Mouse (Mus musculus) heart, postnatal 14 days (tissue): ENCODE data around the gene Klf6. TPM values are rescaled to one million over a fixed set of nuclear protein-coding genes. Genes with fewer than 3 reads are reported as not detected.

Experiments
- DNase-seq, 2 experiments: peaks; one replicate each; pipeline ENCODE4 v3.0.0; 2021 to 2022
- intact Hi-C: fragments of 180-260 bp; cut with DNase I; formaldehyde crosslinking; loops from one replicate; pipeline ENCODE4 v1.15.1; 2025
- long read RNA-seq, 2 experiments: library from polyadenylated mRNA; stranded (forward); transcript quantifications; one replicate each; pipeline ENCODE4 v2.0.0; 2021
- total RNA-seq, 2 experiments: library from RNA; stranded (reverse); gene quantifications; 2 replicates each; pipeline ENCODE4 v1.2.3; 2021

Gene Klf6
- total RNA-seq = 10 to 100 TPM; 76.8 to 80.6 TPM
- long read RNA-seq, experiment 1, full-length matches to known transcripts = 30 of 56 reads
- long read RNA-seq, experiment 1, partial matches to known transcripts = 24 of 56 reads
- long read RNA-seq, experiment 1, other reads (novel, unspliced or antisense) = 2 of 56 reads
- long read RNA-seq, experiment 2, full-length matches to known transcripts = 15 of 29 reads
- long read RNA-seq, experiment 2, partial matches to known transcripts = 0 of 29 reads
- long read RNA-seq, experiment 2, other reads (novel, unspliced or antisense) = 14 of 29 reads

DNA sequence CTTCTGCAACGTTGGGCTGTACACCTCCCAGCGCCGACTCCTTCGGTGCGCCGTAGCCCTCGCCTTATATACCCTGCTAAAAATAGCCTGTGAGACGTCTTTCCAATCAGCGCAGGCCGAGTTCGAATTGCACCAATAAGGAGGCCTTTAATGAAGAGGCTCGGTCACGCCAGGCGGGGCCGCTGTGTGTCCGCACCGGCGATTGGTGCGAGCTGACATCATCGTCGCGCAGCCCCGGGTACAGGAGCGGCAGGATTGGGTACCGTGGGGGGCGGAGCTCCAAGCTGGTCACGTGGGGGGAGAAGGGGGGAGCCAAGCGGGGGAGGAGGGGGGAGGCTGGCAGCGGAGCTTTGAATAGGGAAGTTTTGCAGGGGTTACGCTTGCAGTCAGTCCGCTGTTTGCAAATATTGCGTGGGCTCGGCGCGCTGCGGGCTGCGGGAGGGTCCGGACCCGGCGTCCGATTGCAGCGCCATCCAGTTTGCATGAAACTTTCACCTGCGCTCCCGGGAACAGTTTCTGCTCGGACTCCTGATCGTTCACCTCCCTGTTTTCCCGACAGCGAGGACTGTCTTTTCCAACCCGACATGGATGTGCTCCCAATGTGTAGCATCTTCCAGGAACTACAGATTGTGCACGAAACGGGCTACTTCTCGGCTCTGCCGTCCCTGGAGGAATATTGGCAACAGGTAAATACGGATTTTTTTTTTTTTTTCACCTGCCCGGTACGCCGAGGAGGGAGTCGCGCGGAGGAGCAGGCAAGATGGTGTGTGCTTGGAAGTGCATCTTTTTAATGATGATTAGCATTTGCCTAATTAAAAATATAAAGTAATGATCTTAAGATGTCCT lies at the start of gene Klf6:
Gene Klf6, plus strand, starts transcription at position 326 of the 846 bp plus-strand sequence.
- intact Hi-C loops = loop anchor here (1.0 to 5.0 kb wide), 9 partner anchors 57 to 1194 kb away; no protein-coding TSS in a partner anchor
- DNase-seq = peak; percentile 98 to 99

DNA sequence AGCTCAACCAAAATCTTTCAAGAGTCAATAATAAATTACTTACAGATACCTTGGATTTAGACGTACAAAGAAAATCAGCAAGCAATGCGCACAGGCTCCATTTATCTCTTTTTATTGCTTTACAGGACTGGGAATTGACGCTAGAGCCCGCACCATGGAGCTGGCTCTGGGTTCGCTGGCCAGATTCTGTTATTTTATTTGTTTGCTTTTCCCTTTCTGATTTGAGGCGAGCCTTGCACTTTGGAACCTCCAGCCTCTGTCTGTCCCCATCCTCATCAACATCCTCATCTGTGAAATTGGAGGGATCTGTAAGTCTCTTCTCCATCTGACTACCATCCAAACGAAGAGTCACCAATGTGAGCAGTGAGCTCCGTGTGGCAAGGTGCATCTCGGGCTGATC lies 47.8 kb upstream of the Klf6 start:
- intact Hi-C loops = no loop called here
- DNase-seq = no peak

DNA sequence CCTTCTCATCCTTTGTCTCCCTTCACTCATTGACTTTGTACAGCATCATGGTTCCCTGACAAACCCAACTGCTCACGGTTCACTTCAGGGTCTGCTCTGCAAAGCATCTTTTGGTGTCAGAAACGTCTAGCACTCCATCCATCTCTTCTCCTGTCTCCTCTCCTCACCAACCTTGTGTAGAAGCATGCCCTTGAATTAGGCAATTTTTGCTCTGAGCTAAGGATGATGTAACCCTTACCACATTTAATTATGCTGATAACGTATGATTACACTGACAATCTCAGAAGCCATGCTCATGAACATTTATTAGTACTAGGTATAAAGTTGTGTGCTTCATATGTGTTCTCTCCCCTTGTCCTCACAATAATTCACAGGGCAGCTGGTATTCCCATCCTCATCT lies 44.0 kb upstream of the Klf6 start:
- intact Hi-C loops = no loop called here
- DNase-seq = no peak

DNA sequence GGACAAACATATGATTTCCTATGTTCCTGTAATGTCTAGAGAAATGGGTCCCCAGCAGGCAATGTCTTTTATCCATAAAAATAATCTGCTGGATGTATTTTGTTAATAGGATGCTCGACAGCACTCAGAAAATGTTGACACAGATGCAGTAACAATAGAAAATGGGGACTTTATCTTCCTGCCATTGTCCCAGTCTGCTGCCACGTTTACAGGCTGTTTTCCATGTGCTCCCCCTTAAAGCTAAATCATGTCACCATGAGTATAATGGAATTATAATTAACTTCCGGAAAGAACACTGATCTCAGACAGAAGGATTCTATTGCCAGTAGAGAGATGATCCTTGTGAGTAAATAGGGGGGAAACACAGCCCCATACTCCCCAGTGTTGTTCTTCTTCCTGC lies 42.1 kb upstream of the Klf6 start:
- intact Hi-C loops = no loop called here
- DNase-seq = no peak

DNA sequence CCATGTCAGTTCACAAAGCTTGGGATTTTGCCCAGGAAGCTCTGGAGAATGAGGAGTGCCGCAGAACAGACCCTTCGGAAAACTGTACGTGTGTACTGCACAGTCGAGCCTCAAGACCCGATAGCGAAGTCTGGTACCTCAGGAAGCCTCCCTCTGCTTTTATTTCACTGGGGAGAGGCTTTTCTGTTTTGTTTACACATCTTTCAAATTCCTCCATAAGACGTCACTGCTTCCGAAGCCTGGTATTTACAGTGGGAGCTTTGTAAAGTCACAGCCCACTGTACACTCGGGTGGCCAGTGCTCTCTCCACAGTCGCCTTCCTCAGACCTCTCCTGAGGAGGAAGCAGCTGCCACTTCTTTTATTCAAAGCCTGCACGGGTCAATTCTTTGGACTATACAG lies 38.7 kb upstream of the Klf6 start:
- intact Hi-C loops = no loop called here
- no peak for DNase-seq

DNA sequence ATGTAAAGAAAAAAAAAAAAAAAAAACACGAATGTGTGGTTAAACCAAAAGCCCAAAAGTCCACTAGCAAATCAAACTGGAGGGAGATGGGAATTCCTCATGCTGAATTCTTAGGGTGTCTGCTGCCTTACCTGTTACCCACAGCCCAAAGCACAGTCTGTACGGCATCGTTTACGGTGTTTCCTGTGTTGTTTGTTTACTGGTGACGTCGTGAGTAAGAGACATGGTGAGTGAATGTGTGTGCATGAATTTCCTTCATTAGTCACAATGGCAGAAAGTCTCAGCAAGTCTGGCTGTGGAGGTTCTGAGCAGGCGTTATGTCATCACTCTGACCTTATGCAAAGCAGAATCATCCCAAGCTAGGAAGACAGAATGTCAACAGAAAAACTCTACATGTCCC lies 38.1 kb upstream of the Klf6 start:
- intact Hi-C loops = no loop called here
- DNase-seq = no peak

DNA sequence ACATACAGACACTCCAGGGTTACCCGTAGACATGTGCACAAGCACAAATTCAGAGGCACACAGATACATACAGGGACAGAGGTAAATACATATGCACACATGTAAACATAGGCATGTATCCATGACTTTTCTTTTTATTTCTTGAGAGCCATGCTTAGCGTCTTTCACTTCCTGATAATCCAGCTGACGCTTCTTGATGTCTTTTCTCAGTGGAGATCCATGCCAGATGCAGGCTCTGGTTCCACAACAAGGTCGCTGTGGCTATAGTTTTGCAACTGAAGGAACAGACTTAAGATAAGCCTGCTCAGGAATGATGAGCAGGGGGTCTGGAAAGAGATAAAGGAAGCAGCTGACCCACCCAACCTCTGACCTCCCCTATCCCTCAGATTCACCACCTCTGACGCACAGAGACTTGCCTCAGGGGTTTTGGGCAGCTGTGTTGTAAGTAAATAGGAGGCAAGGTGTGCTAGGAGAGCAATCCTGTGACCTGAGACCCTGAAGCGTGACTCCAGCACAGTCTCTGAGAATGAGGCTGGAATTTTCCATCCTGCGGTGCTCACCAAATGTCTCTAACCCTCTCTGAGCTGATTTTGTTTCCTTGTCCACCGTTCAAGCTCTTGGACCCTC lies 37.0 kb upstream of the Klf6 start:
- DNase-seq = no peak
- intact Hi-C loops = no loop called here

DNA sequence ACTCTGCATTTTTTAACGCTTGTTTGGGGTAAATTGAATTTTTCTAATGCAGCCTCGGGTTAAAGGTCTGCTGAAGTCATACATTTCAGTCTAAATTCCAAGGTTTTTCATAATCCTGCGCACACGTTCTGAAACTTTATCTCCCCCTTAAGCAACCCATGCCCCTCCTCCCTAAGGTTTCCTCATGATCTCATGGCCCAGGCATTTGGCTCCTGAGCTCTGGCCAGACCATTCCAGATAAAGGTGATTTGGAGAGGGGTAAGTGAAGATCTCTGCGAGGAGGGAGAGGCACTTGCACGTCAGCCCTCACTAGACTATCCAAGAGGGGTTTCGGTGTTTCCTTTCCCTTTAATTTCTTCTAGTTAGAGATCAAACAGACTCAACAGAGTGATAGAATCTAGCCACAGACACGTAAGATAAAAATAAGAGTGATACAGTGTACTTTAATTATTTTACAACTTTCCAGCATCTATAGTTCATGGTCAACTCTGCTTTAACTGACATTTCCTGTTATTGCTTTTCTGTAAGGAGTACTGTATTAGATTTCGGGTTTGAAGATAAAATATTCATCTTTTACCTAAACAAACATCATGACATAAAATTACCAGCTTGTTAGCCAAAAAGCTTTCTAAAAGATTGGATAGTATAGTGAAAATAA lies 35.0 kb upstream of the Klf6 start:
- intact Hi-C loops = no loop called here
- DNase-seq = peak in 1 of 2 experiments; percentile 52

DNA sequence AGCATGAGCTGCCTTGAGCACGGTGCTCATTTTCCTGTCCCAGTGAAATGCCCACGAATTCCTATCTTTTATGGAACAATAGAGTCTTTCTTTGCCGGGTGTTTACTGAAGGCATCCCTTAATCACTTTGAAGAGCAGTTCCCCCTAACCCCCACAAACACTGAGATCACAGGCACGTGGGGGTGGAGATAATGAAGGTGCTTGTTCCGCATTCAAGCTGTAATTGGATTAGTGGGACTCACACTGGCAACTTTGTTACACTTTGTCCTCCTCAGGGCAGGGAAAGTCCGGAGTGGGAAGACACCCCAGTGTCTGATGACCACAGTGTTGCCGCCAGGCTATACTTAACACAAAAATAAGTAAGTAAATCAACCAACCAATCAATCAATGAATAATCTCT lies 29.3 kb upstream of the Klf6 start:
- no peak for DNase-seq
- intact Hi-C loops = no loop called here

DNA sequence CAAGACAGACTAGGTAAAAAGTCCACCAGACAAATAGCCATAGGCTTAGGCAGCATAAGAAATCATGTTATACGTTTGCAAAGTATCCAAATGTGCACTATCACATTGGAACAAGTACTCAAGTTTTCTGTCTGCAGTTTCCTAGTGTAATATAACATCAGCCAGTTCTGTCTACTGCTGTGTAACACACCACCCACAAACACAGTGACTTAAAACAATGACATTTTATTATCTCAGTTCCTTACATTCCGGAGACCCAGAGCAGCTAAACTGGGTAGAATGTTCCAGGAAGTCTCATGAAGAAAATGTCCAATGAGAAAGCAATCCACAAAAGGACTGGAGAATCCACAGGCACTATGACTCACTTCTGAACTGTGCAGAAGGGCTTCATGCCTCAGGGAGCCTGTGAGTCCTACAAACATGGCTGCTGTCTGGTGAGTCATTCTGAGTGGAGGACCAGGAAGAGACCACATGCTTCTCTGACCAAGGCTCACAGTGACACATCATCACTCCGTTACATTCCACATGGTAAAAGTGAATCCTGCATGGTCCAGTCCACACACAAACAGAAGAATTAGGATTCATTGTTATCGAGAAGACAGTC lies 24.0 kb upstream of the Klf6 start:
- intact Hi-C loops = no loop called here

DNA sequence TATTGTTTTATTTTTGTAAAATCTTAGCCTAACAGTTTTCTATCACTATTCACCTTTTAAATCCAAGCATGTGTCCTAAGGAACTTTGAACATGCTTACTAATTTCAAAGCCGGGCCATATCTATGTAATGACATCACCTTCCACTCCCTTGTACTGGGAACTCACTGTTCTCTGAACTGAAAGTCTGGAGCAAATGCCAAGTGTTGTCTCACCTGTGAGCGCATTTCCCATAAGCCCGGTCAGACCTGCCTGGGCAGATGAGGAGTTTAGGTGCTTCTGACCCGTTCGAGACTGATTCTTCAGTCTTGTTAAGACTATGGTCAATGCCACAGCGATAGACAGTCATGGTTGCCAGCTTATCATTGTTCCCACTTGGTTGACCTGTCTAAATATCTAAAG lies 19.9 kb upstream of the Klf6 start:
- DNase-seq = peak in 1 of 2 experiments; percentile 26
- intact Hi-C loops = no loop called here

More for the DNA sequence above, 24.0 kb upstream of the Klf6 start:
- no peak for DNase-seq

DNA sequence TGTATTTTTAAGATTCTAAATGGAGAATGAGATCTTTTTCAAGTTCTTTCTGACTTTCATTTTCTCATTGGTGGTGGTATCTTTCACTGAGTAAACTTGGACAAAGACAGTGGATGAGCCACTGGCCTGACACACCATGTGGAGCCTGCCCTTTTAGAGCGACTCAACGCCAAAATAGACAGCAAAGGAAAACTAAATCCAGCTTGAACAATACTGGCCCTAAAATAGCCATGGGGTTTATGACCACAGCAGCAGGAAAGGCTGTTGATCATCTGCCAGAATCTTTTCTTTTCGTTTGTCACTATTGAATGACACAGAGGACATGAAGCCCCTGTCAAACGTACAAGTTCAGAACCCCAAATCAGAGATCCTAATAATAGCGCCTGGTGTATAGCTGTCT lies 18.4 kb upstream of the Klf6 start:
- no peak for DNase-seq
- intact Hi-C loops = no loop called here

DNA sequence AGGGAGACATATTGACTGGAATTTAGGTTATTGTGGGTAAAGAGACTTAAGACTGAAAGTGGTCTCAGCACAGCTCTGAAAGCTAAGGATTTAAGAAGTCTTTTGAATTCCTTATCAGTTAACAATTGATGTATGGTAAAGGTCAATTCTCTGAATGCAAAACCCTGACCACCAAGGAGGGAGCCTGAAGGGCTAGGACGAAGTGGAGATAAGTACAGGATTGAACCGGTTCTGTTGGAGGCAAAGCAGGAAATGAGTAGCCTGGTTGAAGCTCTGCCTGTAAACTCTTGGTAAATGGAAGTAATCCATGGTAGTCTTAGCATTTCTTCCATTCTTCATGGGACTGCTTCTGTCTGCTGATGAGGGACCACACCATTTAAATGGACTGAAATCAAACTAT lies 17.5 kb upstream of the Klf6 start:
- intact Hi-C loops = no loop called here
- no peak for DNase-seq

DNA sequence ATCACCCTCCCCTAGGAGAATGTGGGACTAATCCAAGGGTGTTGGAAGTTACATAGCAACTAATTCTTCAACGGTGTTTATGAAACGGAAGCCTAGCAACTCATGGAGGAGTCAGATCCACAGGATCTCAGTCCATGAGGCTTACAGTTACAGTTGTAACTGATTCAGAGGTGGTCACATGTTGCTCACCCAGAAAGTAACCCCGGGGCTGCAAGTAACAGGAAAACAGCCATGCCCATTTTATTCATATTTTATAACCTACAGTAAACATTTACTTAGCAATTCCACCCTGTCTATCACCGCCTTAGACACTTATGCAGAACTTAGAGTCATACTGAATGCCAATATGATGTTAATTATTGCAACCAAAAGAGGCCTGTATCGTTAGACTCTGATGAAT lies 16.9 kb upstream of the Klf6 start:
- no peak for DNase-seq
- intact Hi-C loops = no loop called here

DNA sequence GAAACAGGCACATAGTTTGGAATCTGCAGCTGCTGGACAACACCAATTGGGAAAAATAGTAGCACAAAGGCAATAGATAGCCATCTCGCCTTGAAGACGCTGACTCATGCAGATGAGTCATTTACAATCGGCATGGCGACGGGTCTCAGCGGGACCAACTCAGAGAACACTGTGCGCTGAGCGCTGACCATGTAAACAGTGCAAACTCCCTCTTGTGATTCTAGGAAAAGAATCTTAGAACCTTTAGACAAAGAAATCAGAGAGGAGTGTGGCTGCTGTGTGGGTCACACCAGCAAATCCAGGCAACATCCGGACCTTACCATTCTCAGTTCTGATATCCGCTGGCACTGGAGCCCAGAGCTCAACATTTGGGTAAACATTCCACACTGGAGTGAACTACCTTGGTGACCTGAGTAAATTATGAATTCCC lies 16.1 kb upstream of the Klf6 start:
- intact Hi-C loops = no loop called here
- peak; percentile 44 to 53 for DNase-seq

DNA sequence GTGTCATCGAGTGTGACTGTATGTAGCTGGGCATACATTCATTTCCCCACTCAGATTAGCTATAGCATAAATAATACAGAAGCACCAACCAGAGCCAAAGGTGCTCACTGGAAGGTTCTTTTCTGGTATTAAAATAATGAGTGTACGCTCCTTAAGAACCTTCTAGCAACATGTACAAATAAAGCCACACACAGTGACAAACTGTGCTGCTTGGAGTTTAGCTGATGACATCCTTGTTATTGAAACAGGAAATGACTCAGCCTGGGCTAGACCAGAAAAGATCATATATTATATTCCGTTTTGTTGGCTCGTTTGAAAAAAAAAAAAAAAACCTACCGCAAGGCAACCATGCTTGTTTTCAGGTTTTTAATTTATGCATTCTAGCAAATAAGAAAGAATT lies 15.7 kb upstream of the Klf6 start:
- DNase-seq = no peak
- intact Hi-C loops = no loop called here

DNA sequence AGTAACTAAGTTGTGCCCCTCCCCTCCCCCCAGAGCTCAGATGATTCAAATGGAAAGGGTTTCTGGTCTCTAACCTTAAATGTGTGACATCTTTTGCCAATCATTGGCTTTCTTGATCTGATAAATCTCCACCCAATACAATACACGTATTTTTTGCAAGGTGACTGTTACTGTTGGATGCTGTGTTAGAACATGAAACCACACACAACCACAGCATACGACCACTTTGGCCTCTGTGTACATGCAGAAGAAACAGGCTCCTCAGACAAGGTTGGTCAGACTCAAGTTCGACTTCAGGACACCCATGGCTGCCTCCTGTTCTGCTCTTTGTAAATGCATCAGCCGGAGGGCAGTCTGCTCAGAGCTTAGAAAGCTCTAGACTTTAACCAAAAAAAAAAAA lies 14.4 kb upstream of the Klf6 start:
- intact Hi-C loops = no loop called here
- no peak for DNase-seq

DNA sequence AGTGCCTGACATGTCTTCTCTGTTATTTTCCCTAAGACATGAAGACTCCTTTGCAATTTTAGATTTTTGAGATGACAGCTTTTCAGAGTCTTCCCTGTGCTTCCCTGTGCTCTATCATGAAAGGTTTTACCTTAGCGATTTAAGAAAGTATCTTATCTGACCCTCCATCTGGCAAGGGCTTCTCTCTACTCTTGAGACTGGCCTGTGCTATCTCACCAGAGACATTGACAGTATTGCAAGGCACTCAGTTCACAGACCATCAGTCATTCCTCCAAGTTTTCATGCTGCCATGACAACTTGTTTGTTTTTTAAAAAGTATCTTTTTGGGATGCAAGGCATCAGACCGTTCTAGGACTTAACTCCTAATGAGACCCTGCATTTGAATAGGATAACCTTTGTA lies 13.5 kb upstream of the Klf6 start:
- intact Hi-C loops = no loop called here
- DNase-seq = no peak

DNA sequence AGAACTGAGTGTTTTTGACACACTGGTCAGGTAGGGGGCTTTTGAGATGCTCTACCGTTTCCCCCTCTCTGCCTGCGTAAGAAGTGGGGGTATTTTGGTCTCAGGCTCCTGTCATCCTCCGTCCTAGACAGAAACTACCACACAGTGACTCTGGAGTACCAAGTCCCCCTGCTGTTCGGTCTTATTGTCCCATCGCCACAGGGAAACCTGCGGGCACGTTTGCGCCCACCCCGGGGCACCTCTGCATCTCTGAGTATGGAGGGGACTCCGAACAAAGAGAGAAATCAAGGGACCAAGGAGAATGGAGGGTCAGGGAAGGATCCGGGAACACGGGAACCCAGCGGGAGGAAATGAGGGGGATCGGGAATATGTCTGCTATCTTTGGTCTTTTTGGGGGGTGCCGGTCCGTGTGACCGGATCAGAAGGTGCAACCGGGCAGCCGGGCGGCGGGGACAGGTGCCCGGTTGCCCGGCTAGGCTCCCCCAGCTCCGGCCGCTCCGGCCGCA lies 578 bp upstream of the Klf6 start:
- peak; percentile 62 to 68 for DNase-seq
- intact Hi-C loops = loop anchor here (1.0 to 5.0 kb wide), 8 partner anchors 56 to 1193 kb away; no protein-coding TSS in a partner anchor

DNA sequence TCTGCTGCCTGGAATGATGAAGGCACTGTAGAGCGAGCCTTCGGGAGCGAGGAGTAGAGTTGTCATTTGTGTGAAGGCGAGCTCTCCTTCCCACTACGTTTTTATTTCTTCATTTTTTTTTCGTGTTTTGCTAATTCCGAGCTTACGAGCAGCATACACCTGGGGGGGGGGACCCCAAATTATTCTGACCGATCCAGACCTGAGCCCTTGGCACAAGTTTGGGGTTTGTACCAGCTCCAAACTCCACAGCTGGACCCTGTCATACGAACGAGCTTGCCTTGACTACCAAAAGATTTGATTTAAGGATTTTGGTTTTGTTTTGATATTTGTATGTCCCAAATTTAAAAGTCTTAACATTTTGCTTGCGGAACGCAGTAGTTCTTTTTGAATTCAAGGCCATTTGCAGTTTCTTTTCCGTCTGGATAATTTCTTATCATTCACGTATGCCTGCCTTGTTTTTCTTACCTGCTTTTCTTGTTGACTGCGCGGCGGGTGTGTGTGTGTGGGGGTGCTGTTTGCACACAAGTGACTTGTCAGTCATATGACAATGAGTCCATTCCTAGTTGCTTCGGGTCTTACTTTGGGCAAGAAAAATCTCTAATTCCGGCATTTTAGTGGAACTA lies 832 bp downstream of the Klf6 start:
- peak; percentile 52 to 58 for DNase-seq
- intact Hi-C loops = loop anchor here (2.0 to 5.0 kb wide), 8 partner anchors 150 to 1195 kb away; no protein-coding TSS in a partner anchor
